Mouse (Mus musculus) liver, embryonic 16.5 days (tissue): ENCODE data around the gene Tgfbr2. TPM values are rescaled to one million over a fixed set of nuclear protein-coding genes. Genes with fewer than 3 reads are reported as not detected.

Experiments used
- ATAC-seq: fragments of 200-750 bp; cut with Nextera tagmentation; 2 replicates; pipeline ENCODE4 v1.8.0; 2017; ENCODE audit warnings: low read depth, mild to moderate bottlenecking, moderate number of reproducible peaks, moderate library complexity
- H3K27ac ChIP-seq: fragments of 300-500 bp; sonication (generic); 2 replicates; pipeline ENCODE4 v1.5.1; 2014; ENCODE audit warnings: mild to moderate bottlenecking, low read length
- H3K27me3 ChIP-seq: fragments of 300-500 bp; sonication (generic); 2 replicates; pipeline ENCODE4 v1.6.1; 2014; ENCODE audit warnings: low read depth, low read length, mixed read lengths; ENCODE audit not compliant: control insufficient read depth, insufficient read depth
- H3K36me3 ChIP-seq: fragments of 300-500 bp; sonication (generic); 2 replicates; pipeline ENCODE4 v1.6.1; 2014; ENCODE audit warnings: mild to moderate bottlenecking; ENCODE audit not compliant: control insufficient read depth, insufficient read depth
- H3K4me1 ChIP-seq: fragments of 300-500 bp; sonication (generic); 2 replicates; pipeline ENCODE4 v1.6.1; 2014; ENCODE audit warnings: low read depth, low read length, mixed read lengths; ENCODE audit not compliant: control insufficient read depth
- H3K4me2 ChIP-seq: fragments of 300-500 bp; sonication (generic); 2 replicates; pipeline ENCODE4 v1.6.1; 2014; ENCODE audit warnings: low read depth, low read length, mixed read lengths
- H3K4me3 ChIP-seq: fragments of 300-500 bp; sonication (generic); 2 replicates; pipeline ENCODE4 v1.5.1; 2014; ENCODE audit warnings: low read depth, mild to moderate bottlenecking, low read length
- H3K9ac ChIP-seq: fragments of 300-500 bp; sonication (generic); 2 replicates; pipeline ENCODE4 v1.6.1; 2014; ENCODE audit warnings: low read depth, low read length
- H3K9me3 ChIP-seq: fragments of 300-500 bp; sonication (generic); replicated peaks from 2 replicates; pipeline ENCODE4 v1.6.1; 2016; ENCODE audit warnings: low read length; ENCODE audit not compliant: control insufficient read depth
- WGBS: fragments of 180-500 bp; shearing (Covaris S2); extraction: QIAGEN DNeasy Blood & Tissue Kit; methylation state at CpG from one replicate; pipeline ENCODE4 v1.1.7; 2014; ENCODE audit not compliant: insufficient replicate concordance; 5-methylcytosine and 5-hydroxymethylcytosine counted together
- polyA plus RNA-seq: library from polyadenylated mRNA; unstranded; fragments of >200 nt; fragmentation: Nextera tagmentation; extraction: Ambion mirVana; gene quantifications from 2 replicates; pipeline ENCODE4 v1.2.1, GENCODE M21; 2015

Tgfbr2 gene
- polyA plus RNA-seq, 1 experiment from 2014 or later: 7.5 TPM

DNA sequence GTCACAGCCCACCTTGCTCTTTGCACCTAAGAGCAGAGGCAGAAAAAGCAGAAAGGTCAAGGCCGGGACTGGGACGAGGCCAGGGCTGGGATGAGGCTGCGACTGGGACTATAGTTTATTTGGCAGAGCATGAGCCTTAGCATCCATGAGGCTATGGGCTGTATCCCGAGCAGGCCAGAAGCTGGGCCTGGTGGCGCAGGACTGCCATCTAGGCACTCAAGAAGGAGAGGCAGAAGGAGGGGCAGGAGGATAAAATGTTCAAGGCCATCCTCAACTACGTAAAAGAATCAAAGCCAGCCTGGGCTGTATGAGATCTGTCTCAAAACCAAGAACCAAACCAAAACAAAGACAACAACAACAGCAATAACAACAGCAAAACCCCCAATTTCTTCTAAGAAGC, 52.6 kb downstream of the Tgfbr2 start:
- Histone ChIP-seq H3K4me3 (no peak overlapping the region), H3K4me1 (peaks cover 3% of the 10 kb centered on the region; the same call in 1 of the 2 replicates), H3K36me3 (0 out of 2 replicates have a peak, but pooled peaks cover 2% of the 10 kb centered on the region), H3K9me3 (no peaks in the 10 kb centered on the region), H3K27ac (no peak overlapping the region), H3K9ac (no peak overlapping the region), H3K27me3 (no peaks in the 10 kb centered on the region), H3K4me2 (no peak overlapping the region)
- ATAC-seq: no peak
- 58% methylated on average over 6 of the region's 6 CpGs for WGBS

DNA sequence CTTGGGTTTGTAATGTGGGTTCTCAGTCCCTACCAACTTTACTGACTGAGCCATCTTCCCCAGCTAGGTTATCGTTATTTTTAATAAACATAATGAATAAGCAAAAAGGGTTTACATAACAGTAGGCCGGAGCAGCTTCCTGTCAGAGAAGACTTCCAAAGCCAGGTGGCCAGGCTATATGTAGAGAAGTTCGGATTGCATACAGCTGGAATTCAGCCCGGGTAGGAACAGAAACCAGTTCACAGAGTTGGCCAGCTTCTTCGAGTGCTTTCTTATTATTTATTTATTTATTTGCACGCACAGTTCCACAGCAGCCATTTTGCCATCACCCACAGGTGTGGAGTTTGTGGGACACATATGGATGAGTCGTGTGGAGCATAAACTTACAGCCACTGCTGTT, 53.7 kb downstream of the Tgfbr2 start:
- no peaks in the 10 kb centered on the region for H3K27me3 ChIP-seq
- H3K4me2 ChIP-seq: no peak overlapping the region
- no peak overlapping the region for H3K9ac ChIP-seq
- 66% methylated on average over 7 of the region's 7 CpGs for WGBS
- H3K4me1 ChIP-seq: peaks cover 3% of the 10 kb centered on the region; the same call in 1 of the 2 replicates
- peaks cover 2% of the 10 kb centered on the region; the same call in 1 of the 2 replicates for H3K36me3 ChIP-seq
- no peak for ATAC-seq
- no peak overlapping the region for H3K27ac ChIP-seq
- no peaks in the 10 kb centered on the region for H3K9me3 ChIP-seq
- no peak overlapping the region for H3K4me3 ChIP-seq

DNA sequence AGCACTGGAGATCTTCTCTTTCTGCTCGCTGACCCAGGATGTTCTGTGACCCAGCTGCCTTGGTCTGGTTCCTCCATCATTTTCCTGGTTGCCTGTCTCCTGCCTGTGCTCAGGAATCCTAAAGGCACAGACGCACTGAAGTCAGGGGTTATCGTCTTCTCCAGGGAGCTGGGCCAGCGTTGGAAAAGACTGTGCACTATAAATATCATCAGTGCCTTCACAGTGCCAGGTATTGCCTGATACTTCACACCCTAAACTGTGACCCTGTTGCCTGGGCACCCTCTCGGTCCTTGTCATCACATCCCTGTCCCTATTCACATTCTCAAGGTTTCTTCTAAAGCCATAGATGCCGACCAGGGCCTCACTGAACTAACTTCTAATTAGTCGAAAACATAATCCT, 55.2 kb downstream of the Tgfbr2 start:
- no peaks in the 10 kb centered on the region for H3K27me3 ChIP-seq
- WGBS: 64% methylated on average over 7 of the region's 7 CpGs
- H3K4me2 ChIP-seq: no peak overlapping the region
- H3K4me1 ChIP-seq: peaks cover 3% of the 10 kb centered on the region; the same call in 1 of the 2 replicates
- no peak overlapping the region for H3K9ac ChIP-seq
- no peak overlapping the region for H3K27ac ChIP-seq
- ATAC-seq: no peak
- no peaks in the 10 kb centered on the region for H3K9me3 ChIP-seq
- H3K36me3 ChIP-seq: peaks cover 2% of the 10 kb centered on the region; the same call in 1 of the 2 replicates
- no peak overlapping the region for H3K4me3 ChIP-seq

DNA sequence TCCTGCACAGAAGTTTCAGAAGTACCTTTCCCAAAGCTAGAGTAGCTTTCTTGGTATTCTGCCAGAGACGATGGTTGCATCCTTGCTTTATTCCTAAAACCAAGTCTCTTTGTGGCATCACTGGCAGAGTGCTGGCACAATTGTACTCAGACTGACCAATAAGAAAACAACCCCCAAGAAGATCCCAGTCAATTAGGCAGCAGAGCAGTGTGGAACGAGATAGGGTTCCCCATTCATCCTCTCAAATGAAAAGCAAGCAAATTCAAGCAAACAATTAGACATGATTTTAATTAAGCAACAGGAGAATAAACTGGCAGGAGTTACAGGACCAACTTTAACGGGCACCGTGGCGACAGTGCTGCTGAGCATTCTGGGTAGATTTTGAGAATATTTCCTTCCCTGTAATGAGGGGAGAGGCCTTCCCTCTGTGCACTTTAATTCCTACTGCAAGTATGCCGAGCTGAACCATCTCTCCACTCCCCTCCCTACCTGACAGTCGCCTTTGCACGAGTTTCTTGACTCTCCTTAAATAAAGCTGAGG, 56.8 kb downstream of the Tgfbr2 start:
- ATAC-seq: no peak
- no peak overlapping the region for H3K4me3 ChIP-seq
- 67% methylated on average over 8 of the region's 8 CpGs for WGBS
- H3K9me3 ChIP-seq: no peaks in the 10 kb centered on the region
- no peaks in the 10 kb centered on the region for H3K27me3 ChIP-seq
- no peak overlapping the region for H3K4me2 ChIP-seq
- H3K9ac ChIP-seq: no peak overlapping the region
- no peak overlapping the region for H3K27ac ChIP-seq
- H3K4me1 ChIP-seq: peaks cover 3% of the 10 kb centered on the region; the same call in 1 of the 2 replicates
- peaks cover 2% of the 10 kb centered on the region; the same call in 1 of the 2 replicates for H3K36me3 ChIP-seq

DNA sequence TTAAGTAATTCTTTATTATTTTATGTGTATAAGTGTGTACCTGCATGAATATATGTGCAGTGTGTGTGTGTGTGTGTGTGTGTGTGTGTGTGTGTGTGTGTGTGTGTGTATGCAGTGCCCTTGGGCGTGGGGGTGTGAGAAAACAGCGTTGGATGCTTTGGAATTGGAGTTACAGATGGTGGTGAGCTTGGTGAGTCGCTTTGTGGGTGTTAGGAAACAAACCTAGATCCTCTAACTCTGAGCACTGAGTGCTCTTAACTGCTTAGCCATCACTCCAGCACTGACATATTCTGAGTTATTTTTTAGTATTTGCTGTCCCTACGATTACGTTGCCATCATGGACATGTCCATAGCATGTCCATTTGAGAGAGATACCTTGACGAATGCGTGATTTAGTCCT, 59.3 kb downstream of the Tgfbr2 start:
- WGBS: 70% methylated on average over 7 of the region's 7 CpGs
- no peak for ATAC-seq
- no peaks in the 10 kb centered on the region; the same call in 1 of the 2 replicates for H3K36me3 ChIP-seq

DNA sequence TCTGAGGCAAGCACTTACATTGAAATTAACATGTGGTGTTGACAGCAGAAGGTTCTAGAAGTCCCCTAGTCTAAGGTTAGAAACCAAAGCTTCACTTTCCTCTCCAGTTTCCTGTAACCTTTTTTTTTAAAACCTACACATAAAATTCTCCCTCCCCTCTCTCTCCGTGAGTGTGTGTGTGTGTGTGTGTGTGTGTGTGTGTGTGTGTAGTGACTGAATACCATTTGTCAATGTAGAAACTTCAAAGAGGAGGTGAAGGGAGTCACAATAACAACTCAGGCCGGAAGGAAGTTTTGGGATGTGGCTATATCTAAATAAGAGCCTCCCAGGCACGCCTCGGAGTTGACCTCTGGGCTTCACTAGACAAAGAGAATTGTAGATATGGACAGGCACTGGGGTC, 60.8 kb downstream of the Tgfbr2 start:
- H3K4me2 ChIP-seq: no peak overlapping the region
- ATAC-seq: no peak
- 50% methylated on average over 4 of the region's 4 CpGs for WGBS
- H3K9me3 ChIP-seq: no peaks in the 10 kb centered on the region
- H3K27ac ChIP-seq: no peak overlapping the region
- no peak overlapping the region for H3K4me3 ChIP-seq
- H3K27me3 ChIP-seq: no peaks in the 10 kb centered on the region
- H3K9ac ChIP-seq: no peak overlapping the region
- peaks cover 7% of the 10 kb centered on the region for H3K4me1 ChIP-seq
- H3K36me3 ChIP-seq: peaks cover 3% of the 10 kb centered on the region

More for the DNA sequence above, 59.3 kb downstream of the Tgfbr2 start:
- Histone ChIP-seq H3K9ac (no peak overlapping the region), H3K27me3 (no peaks in the 10 kb centered on the region), H3K4me3 (no peak overlapping the region), H3K27ac (no peak overlapping the region), H3K4me1 (peaks cover 7% of the 10 kb centered on the region), H3K9me3 (no peaks in the 10 kb centered on the region), H3K4me2 (no peak overlapping the region)

DNA sequence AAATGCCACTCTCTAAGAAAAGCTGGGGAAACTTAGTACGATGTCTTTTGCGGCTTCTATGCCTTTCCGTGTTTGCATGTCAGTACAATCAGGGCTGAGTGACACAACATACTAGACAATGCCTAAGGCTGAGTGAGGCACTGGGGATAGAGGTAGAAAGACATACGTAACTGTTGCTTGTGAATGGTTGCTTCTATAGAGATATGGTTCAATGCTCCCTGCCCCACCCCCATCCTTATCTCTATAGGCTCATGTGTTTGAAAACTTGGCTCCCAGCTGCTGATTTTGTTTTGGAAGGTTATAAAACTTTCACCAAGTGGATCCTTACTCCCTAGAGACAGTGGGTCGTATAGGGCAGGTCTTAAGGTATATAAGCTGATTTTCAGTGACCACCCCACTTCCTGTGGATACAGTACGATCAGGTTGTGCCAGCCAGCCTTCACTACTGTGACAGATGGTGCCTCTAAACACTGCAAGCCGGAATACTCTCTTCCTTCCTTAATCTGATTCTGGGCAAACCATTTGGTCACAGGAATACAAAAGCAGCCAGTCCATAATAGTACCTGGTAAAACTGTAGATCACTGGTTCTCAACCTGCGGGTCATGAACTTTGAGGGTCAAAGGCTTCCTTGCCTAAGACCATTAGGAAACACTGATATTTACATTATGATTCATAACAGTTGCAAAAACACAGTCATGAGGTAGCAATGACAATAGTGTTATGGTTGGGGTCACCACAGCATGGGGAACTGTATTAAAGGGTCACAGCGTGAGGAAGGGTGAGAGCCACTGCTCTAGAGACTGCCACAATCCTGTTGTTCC, 63.8 kb downstream of the Tgfbr2 start:
- ATAC-seq: peak; percentile 66
- no peak overlapping the region for H3K27ac ChIP-seq

DNA sequence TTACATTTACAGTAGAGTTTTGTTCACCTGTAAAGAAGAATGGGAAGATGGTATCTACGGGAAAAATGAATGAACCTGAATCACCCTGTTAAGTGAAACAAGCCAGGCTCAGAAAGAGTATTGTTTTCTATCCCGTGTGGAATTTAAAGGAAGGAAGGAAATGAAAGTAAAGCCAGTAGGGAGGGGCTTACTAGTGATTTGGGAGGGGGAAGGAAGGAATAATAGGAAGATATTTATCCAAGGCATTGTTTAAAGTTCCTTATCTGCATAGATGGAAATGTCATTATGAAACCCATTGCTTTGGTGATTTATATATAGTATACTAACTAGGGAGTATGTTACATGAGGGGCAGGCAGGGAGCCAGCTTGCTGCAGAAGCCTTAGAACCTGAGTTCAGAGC, 66.4 kb downstream of the Tgfbr2 start:
- H3K4me3 ChIP-seq: no peak overlapping the region
- H3K27me3 ChIP-seq: no peaks in the 10 kb centered on the region
- no peak overlapping the region for H3K4me2 ChIP-seq
- peaks cover 16% of the 10 kb centered on the region for H3K36me3 ChIP-seq
- no peak overlapping the region for H3K9ac ChIP-seq
- no peak overlapping the region for H3K27ac ChIP-seq
- H3K9me3 ChIP-seq: no peaks in the 10 kb centered on the region
- H3K4me1 ChIP-seq: peaks cover 7% of the 10 kb centered on the region
- ATAC-seq: no peak
- 66% methylated on average over 2 of the region's 2 CpGs for WGBS

More for the DNA sequence above, 63.8 kb downstream of the Tgfbr2 start:
- 36% methylated on average over 9 of the region's 9 CpGs for WGBS
- H3K9ac ChIP-seq: no peak overlapping the region
- H3K4me3 ChIP-seq: no peak overlapping the region
- H3K4me1 ChIP-seq: peaks cover 7% of the 10 kb centered on the region
- 0 out of 2 replicates have a peak overlapping the region, but pooled peaks have one; percentile 13 for H3K4me2 ChIP-seq
- no peaks in the 10 kb centered on the region for H3K9me3 ChIP-seq
- H3K36me3 ChIP-seq: peaks cover 16% of the 10 kb centered on the region
- H3K27me3 ChIP-seq: no peaks in the 10 kb centered on the region

DNA sequence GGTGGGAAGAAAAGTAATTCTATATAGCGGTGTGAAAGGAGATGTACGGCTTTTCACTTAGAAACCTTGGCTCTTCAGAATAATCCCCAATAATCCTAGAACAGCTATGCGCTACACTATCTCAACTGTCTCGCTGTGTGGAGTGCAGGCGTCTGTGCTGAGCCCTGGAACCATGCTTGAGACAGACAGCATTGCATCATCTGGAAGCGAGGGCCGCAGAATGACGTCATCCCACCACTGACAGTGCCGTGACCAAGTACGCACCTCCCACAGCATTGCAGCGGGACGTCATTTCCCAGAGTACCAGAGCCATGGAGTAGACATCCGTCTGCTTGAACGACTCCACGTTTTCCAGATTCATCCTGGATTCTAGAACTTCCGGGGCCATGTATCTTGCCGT, 70.4 kb downstream of the Tgfbr2 start:
- Histone ChIP-seq H3K9ac (no peak overlapping the region), H3K27ac (no peak overlapping the region), H3K9me3 (no peaks in the 10 kb centered on the region), H3K27me3 (no peaks in the 10 kb centered on the region), H3K36me3 (peaks cover 16% of the 10 kb centered on the region), H3K4me3 (no peak overlapping the region), H3K4me1 (no peaks in the 10 kb centered on the region), H3K4me2 (no peak overlapping the region)
- 82% methylated on average over 17 of the region's 17 CpGs for WGBS
- no peak for ATAC-seq
